Mouse (Mus musculus) forebrain, embryonic 16.5 days (tissue): ENCODE data around the gene Lsamp. TPM values are rescaled to one million over a fixed set of nuclear protein-coding genes. Genes with fewer than 3 reads are reported as not detected.
A peak's percentile ranks its signal among the peaks of the same experiment; 100 is the strongest.

ENCODE experiments used
- ATAC-seq: fragments of 200-750 bp; cut with Nextera tagmentation; 2 replicates; pipeline ENCODE4 v1.8.0; 2017; ENCODE audit warnings: mild to moderate bottlenecking, moderate library complexity
- H3K27ac ChIP-seq: fragments of 300-500 bp; sonication (generic); 2 replicates; pipeline ENCODE4 v1.5.1; 2014; ENCODE audit warnings: low read length, control low read depth
- H3K27me3 ChIP-seq: fragments of 300-500 bp; sonication (generic); replicated peaks from 2 replicates; pipeline ENCODE4 v1.6.1; 2014; ENCODE audit warnings: low read length; ENCODE audit not compliant: control insufficient read depth, insufficient read depth
- H3K36me3 ChIP-seq: fragments of 300-500 bp; sonication (generic); 2 replicates; pipeline ENCODE4 v1.6.1; 2014; ENCODE audit not compliant: control insufficient read depth, insufficient read depth
- H3K4me1 ChIP-seq: fragments of 300-500 bp; sonication (generic); replicated peaks from 2 replicates; pipeline ENCODE4 v1.6.1; 2014; ENCODE audit warnings: low read length; ENCODE audit not compliant: control insufficient read depth, insufficient read depth
- H3K4me2 ChIP-seq: fragments of 300-500 bp; sonication (generic); 2 replicates; pipeline ENCODE4 v1.6.1; 2014; ENCODE audit warnings: mild to moderate bottlenecking, low read length, control low read depth
- H3K4me3 ChIP-seq: fragments of 300-500 bp; sonication (generic); replicated peaks from 2 replicates; pipeline ENCODE4 v1.5.1; 2014; ENCODE audit warnings: mild to moderate bottlenecking, low read length, control low read depth
- H3K9ac ChIP-seq: fragments of 300-500 bp; sonication (generic); replicated peaks from 2 replicates; pipeline ENCODE4 v1.6.1; 2014; ENCODE audit warnings: low read depth, low read length, control low read depth
- H3K9me3 ChIP-seq: fragments of 300-500 bp; sonication (generic); 2 replicates; pipeline ENCODE4 v1.6.1; 2016; ENCODE audit warnings: low read length; ENCODE audit not compliant: control insufficient read depth
- WGBS: fragments of 180-500 bp; shearing (Covaris S2); extraction: QIAGEN DNeasy Blood & Tissue Kit; methylation state at CpG from one replicate; pipeline ENCODE4 v1.1.7; 2014; 5-methylcytosine and 5-hydroxymethylcytosine counted together
- polyA plus RNA-seq: library from polyadenylated mRNA; unstranded; fragments of >200 nt; fragmentation: Nextera tagmentation; extraction: Ambion mirVana; gene quantifications from 2 replicates; pipeline ENCODE4 v1.2.1, GENCODE M21; 2015

Lsamp gene
- polyA plus RNA-seq, 1 experiment from 2014 or later = 68.1 TPM

- peak overlapping the region; percentile 25 for H3K4me3 ChIP-seq
- H3K9ac ChIP-seq = no peak overlapping the region
- H3K27me3 ChIP-seq = peaks cover 3% of the 10 kb centered on the region; the same call in 1 of the 2 replicates
- no peak overlapping the region for H3K27ac ChIP-seq
- 17% methylated on average over 17 of the region's 17 CpGs for WGBS
- no peaks in the 10 kb centered on the region for H3K36me3 ChIP-seq
- H3K4me1 ChIP-seq = no peaks in the 10 kb centered on the region
- H3K9me3 ChIP-seq = no peaks in the 10 kb centered on the region
- peak overlapping the region; percentile 48 for H3K4me2 ChIP-seq
- ATAC-seq = peak; percentile 99
Observed at GRCm38 (mm10) chr16:40968088-40968860, 984.1 kb downstream of the Lsamp start.

DNA sequence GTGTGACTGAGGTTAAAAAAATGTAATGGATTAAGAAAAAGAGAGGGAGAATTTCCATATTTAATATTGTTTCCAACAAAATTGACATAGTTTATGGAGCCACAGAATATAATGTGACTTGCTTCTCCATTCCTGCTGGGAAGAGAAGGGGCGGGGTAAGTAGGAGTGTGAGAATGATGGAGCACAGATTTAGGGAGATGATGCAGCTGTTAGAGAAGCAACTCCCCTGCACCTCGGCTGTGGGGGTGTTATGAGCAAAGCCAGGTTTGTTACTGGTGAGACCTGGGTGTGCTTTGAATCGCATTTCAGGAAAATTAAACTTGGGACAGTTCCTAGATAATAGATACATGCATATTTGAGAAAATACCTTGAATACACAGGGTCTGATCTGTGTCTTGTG lies 987.2 kb downstream of the Lsamp start:
- 77% methylated on average over 3 of the region's 3 CpGs for WGBS
- ATAC-seq = no peak
- H3K4me1 ChIP-seq = 0 out of 2 replicates have a peak, but pooled peaks cover 2% of the 10 kb centered on the region

GRCm38 (mm10) chr16:40974084-40974483 lies 989.9 kb downstream of the Lsamp start:
- Histone ChIP-seq H3K4me3 (no peak overlapping the region), H3K4me2 (no peak overlapping the region), H3K4me1 (0 out of 2 replicates have a peak, but pooled peaks cover 2% of the 10 kb centered on the region), H3K27me3 (peaks cover 2% of the 10 kb centered on the region; the same call in 1 of the 2 replicates), H3K9me3 (no peaks in the 10 kb centered on the region), H3K9ac (no peak overlapping the region), H3K36me3 (no peaks in the 10 kb centered on the region), H3K27ac (no peak overlapping the region)
- peak; percentile 54 for ATAC-seq
- WGBS = 7% methylated on average over 2 of the region's 2 CpGs

More for the DNA sequence above, 987.2 kb downstream of the Lsamp start:
- no peak overlapping the region for H3K27ac ChIP-seq
- H3K27me3 ChIP-seq = peaks cover 3% of the 10 kb centered on the region; the same call in 1 of the 2 replicates
- H3K4me2 ChIP-seq = no peak overlapping the region
- no peak overlapping the region for H3K9ac ChIP-seq
- no peak overlapping the region for H3K4me3 ChIP-seq
- H3K36me3 ChIP-seq = no peaks in the 10 kb centered on the region
- no peaks in the 10 kb centered on the region for H3K9me3 ChIP-seq

DNA sequence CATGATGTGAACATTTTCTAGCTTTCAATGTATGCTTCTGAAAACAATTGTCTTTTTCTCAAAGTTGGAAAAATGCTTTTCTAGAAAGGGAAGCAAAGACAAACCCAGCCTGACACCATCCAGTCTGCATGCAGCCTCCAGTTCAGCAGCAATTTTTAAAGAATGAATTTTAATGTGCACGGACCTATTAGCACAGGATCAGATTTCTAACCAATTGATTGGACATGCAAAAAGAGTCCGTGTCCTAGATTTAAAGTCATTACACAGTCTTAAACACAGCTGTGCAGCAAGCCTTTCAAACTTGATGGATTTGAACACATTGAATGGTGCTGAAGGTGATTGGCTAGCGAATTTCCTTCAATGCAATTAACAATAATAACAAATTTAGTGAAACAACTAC lies 998.9 kb downstream of the Lsamp start:
- Histone ChIP-seq H3K27ac (no peak overlapping the region), H3K36me3 (no peaks in the 10 kb centered on the region), H3K27me3 (no peaks in the 10 kb centered on the region), H3K9ac (no peak overlapping the region), H3K4me3 (no peak overlapping the region), H3K4me2 (no peak overlapping the region), H3K4me1 (no peaks in the 10 kb centered on the region), H3K9me3 (no peaks in the 10 kb centered on the region)
- no peak for ATAC-seq
- WGBS = 25% methylated on average over 3 of the region's 3 CpGs

DNA sequence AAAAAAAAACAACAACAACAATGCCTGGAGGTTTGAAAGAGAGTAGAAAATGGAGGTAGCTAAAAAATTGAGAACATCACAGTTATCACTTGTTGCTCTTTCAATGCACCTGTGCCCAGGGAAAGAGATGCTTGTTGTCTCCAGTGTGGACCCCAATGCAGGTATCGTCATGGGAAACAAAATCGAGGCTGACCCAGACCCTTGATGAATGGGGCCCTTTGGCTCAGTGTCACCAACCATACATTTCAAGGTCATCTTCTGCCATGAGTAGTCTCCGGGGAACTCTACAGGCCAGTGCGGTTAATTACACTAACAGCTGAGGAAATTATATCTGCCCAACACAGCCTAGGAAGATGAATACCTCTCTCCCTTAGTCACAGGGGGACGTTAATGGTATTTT lies 1023.4 kb downstream of the Lsamp start:
- 88% methylated on average over 5 of the region's 5 CpGs for WGBS
- Histone ChIP-seq H3K4me3 (no peak overlapping the region), H3K27me3 (no peaks in the 10 kb centered on the region), H3K4me2 (no peak overlapping the region), H3K27ac (no peak overlapping the region), H3K9me3 (no peaks in the 10 kb centered on the region), H3K4me1 (no peaks in the 10 kb centered on the region), H3K9ac (no peak overlapping the region), H3K36me3 (no peaks in the 10 kb centered on the region)
- no peak for ATAC-seq

DNA sequence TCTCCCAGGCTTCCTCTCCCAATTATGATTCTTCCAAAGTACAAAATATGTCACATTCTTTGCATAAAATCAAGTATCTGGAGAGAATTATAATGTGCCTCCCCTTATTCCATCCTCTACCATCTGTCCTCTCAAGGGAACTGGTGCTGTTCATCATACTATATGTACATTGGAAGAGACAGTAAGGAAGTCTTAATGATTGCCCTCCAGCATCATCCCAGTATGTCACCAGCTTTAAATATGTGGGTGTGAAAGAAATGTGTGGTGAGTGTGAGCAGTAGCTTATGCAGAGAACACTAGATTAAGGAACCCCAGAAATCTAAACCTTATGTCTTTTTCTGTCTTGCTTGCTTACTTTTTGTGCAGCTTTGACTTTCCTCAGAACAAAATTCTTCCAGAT lies 1050.6 kb downstream of the Lsamp start:
- no peaks in the 10 kb centered on the region for H3K36me3 ChIP-seq
- H3K4me1 ChIP-seq = no peaks in the 10 kb centered on the region
- no peak overlapping the region for H3K27ac ChIP-seq
- H3K9me3 ChIP-seq = no peaks in the 10 kb centered on the region
- no peaks in the 10 kb centered on the region for H3K27me3 ChIP-seq
- ATAC-seq = no peak
- H3K4me2 ChIP-seq = no peak overlapping the region
- no peak overlapping the region for H3K9ac ChIP-seq
- H3K4me3 ChIP-seq = no peak overlapping the region

DNA sequence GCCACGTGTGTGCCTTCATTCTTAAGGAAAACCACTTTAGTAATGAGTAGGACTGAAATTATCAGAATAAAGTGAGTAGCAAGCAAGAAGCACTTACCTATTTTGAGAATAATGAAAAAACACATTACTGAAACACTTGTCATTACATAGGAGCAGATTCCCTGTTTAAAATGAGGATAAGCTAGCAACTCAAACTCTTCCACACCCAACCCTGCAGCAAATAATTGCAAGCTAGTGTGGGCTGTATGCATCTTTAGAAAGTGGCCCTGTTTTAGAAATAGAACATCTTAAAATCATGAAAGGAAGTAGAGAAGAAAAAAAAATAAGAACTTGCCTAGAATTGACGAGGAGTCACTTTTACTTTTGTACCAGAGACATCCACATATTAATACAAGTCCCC lies 1057.5 kb downstream of the Lsamp start:
- no peak for ATAC-seq
- WGBS = 50% methylated on average over 2 of the region's 2 CpGs
- Histone ChIP-seq H3K36me3 (no peaks in the 10 kb centered on the region), H3K4me3 (no peak overlapping the region), H3K9ac (no peak overlapping the region), H3K9me3 (no peaks in the 10 kb centered on the region), H3K27me3 (no peaks in the 10 kb centered on the region), H3K4me2 (no peak overlapping the region), H3K27ac (no peak overlapping the region), H3K4me1 (no peaks in the 10 kb centered on the region)

DNA sequence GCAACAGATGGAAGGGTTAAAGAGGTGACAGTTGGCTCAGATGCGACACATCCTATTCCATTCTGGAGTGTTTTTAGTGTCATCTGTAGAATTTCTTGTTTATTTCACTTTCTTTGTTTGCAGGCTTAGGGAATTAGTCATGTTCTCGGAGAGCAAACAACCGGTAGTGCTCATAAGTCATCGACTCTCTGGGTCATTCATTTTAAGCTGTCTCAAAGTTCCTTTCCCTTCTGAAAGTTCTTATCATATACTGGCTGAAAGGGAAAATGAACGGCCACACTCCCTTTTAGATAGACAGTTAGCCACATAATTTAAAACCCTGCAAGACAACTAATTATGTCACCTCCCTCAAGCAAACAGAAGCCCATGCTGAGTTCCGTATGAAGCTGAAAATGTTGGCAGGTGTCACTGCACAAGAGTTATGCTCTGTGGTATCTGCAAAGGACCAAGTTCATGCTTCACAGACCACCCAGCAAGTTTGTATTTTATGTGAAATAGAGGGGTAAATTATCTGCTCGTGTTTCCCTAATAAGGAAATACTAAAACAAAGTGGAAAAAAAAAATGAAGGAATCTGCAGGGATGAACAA lies 1079.2 kb downstream of the Lsamp start:
- H3K36me3 ChIP-seq = no peaks in the 10 kb centered on the region
- H3K27me3 ChIP-seq = no peaks in the 10 kb centered on the region
- no peak overlapping the region for H3K27ac ChIP-seq
- WGBS = 63% methylated on average over 7 of the region's 7 CpGs
- H3K4me2 ChIP-seq = no peak overlapping the region
- no peaks in the 10 kb centered on the region for H3K4me1 ChIP-seq
- no peak overlapping the region for H3K4me3 ChIP-seq
- no peak overlapping the region for H3K9ac ChIP-seq
- no peak for ATAC-seq
- no peaks in the 10 kb centered on the region for H3K9me3 ChIP-seq

DNA sequence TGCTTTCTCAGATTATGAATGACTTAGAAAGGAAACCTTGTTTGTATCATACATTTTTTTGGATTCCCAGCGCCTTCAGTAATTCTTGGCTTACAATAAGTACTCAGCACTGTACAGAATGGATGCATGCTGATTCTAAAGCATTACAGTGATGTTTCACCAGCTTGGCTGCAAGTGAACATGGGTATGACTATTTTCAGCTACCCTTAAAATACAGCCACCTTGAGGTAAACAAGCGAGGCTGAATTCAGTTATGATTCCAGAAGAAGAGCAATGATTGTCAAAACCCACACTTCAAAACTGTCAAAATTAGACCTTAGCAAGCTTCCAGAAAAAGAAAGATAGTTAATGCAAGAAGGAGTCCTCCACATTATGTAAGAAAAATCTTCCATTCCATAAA lies 1089.3 kb downstream of the Lsamp start:
- no peak overlapping the region for H3K9ac ChIP-seq
- ATAC-seq = no peak
- H3K4me3 ChIP-seq = no peak overlapping the region
- no peaks in the 10 kb centered on the region for H3K36me3 ChIP-seq
- no peaks in the 10 kb centered on the region for H3K9me3 ChIP-seq
- no peak overlapping the region for H3K4me2 ChIP-seq
- WGBS = 96% methylated on average over 2 of the region's 2 CpGs
- no peaks in the 10 kb centered on the region for H3K4me1 ChIP-seq
- H3K27me3 ChIP-seq = no peaks in the 10 kb centered on the region
- no peak overlapping the region for H3K27ac ChIP-seq
